Mouse (Mus musculus): ENCODE measurements around the gene Baz1a. TPM values are rescaled to one million over a fixed set of nuclear protein-coding genes. Genes with fewer than 3 reads are reported as not detected.
A peak's percentile ranks its signal among the peaks of the same experiment; 100 is the strongest.

Baz1a gene
- total and polyA plus RNA-seq, 3 experiments, result 41.7 to 95.0 (median 56.0) TPM

- TF ChIP-seq CTCF (conservative IDR thresholded peaks at IDR 0.05 in 1 of 2, IDR thresholded peaks at IDR 0.05 in 1 of 2; ENCODE audit: low read depth in 2 of 2, low read length in 2 of 2) (no peak), ZC3H11A (IDR thresholded peaks at IDR 0.05; ENCODE audit: low read depth, low read length) (no peak)
- Histone ChIP-seq H3K79me2 (replicated peaks; ENCODE audit: control insufficient read depth, extremely low read depth, insufficient read depth, poor library complexity, severe bottlenecking) (peaks cover 52% of the 10 kb centered on the region), H3K27ac (ENCODE audit: insufficient read depth, low read depth) (no peak overlapping the region), H3K4me3 (replicated peaks in 1 of 3; ENCODE audit: low read depth in 2 of 3, low read length in 2 of 3, poor library complexity in 1 of 3) (no peak overlapping the region), H3K9me3 (replicated peaks; ENCODE audit: low read length) (no peaks in the 10 kb centered on the region), H3K9ac (ENCODE audit: insufficient read depth, low read depth) (no peak overlapping the region), H3K4me1 (ENCODE audit: control insufficient read depth in 1 of 2, insufficient read depth in 2 of 2) (peaks cover 0 to 43% of the 10 kb centered on the region in 2 experiments; a peak in 3 of 4 replicates), H3K36me3 (replicated peaks in 1 of 2; ENCODE audit: control insufficient read depth in 1 of 2, insufficient read depth in 1 of 2, low read length in 1 of 2) (peaks cover 33 to 62% of the 10 kb centered on the region in 2 experiments), H3K27me3 (replicated peaks) (no peaks in the 10 kb centered on the region), H3K4me2 (ENCODE audit: insufficient read depth, low read depth, poor library complexity, severe bottlenecking) (no peak overlapping the region)
- dilution Hi-C loops (cut with MboI; ENCODE audit: extremely low pct_ligation_motif_present, extremely low pct_unique_long_range_greater_than_20kb, low sequenced_read_pairs) (no loop called here), in situ Hi-C loops (cut with MboI; ENCODE audit: low pct_ligation_motif_present, low pct_unique_long_range_greater_than_20kb, low sequenced_read_pairs) (no loop called here)
- DNase-seq (ENCODE audit: extremely low read depth), result no peak
Observed at GRCm38 (mm10) chr12:54969033-54969432, 45.1 kb downstream of the Baz1a start.

GRCm38 (mm10) chr12:54965532-54966160, 48.5 kb downstream of the Baz1a start:
- TF ChIP-seq SMC3 (IDR thresholded peaks at IDR 0.05; ENCODE audit: low read depth, low read length) (no peak), CHD2 (IDR thresholded peaks at IDR 0.05; ENCODE audit: low read length) (no peak), ELF1 (IDR thresholded peaks at IDR 0.05; ENCODE audit: low read depth, low read length) (no peak), IRF4 (IDR thresholded peaks at IDR 0.05; ENCODE audit: low read depth, low read length) (peak; percentile 59; the same call in 1 of the 2 replicates), MEF2A (IDR thresholded peaks at IDR 0.05; ENCODE audit: borderline replicate concordance, low read depth, low read length) (0 out of 2 replicates have a peak, but pooled peaks have one; percentile 51), ZNF384 (IDR thresholded peaks at IDR 0.05; ENCODE audit: low read depth, low read length) (no peak), HCFC1 (IDR thresholded peaks at IDR 0.05; ENCODE audit: low read depth, low read length) (0 out of 2 replicates have a peak, but pooled peaks have one; percentile 26), MAX (IDR thresholded peaks at IDR 0.05; ENCODE audit: low read length) (no peak), NRF1 (IDR thresholded peaks at IDR 0.05; ENCODE audit: low read depth, low read length) (no peak), USF2 (conservative IDR thresholded peaks at IDR 0.05; ENCODE audit: low read depth, low read length) (no peak), E2F4 (IDR thresholded peaks at IDR 0.05; ENCODE audit: insufficient replicate concordance, low read depth, low read length) (no peak), MYC (IDR thresholded peaks at IDR 0.05; ENCODE audit: low read depth, low read length) (peak; percentile 83), ZMIZ1 (IDR thresholded peaks at IDR 0.05; ENCODE audit: low read depth, low read length) (0 out of 2 replicates have a peak, but pooled peaks have one; percentile 39), UBTF (IDR thresholded peaks at IDR 0.05; ENCODE audit: low read depth, low read length) (no peak), MAFK (IDR thresholded peaks at IDR 0.05; ENCODE audit: insufficient replicate concordance, low read length) (peak; percentile 94), USF1 (IDR thresholded peaks at IDR 0.05; ENCODE audit: low read depth, low read length) (no peak), EP300 (IDR thresholded peaks at IDR 0.05; ENCODE audit: low read length) (no peak), CTCF (conservative IDR thresholded peaks at IDR 0.05 in 1 of 2, IDR thresholded peaks at IDR 0.05 in 1 of 2; ENCODE audit: low read depth in 2 of 2, low read length in 2 of 2) (no peak), ZKSCAN1 (IDR thresholded peaks at IDR 0.05; ENCODE audit: borderline replicate concordance, low read depth, low read length) (no peak), SIN3A (IDR thresholded peaks at IDR 0.05; ENCODE audit: low read length) (peak; percentile 47; the same call in 1 of the 2 replicates), ETS1 (conservative IDR thresholded peaks at IDR 0.05; ENCODE audit: low read depth, low read length) (peak; percentile 50; the same call in 1 of the 2 replicates), NELFE (IDR thresholded peaks at IDR 0.05; ENCODE audit: low read depth, low read length) (no peak), PAX5 (IDR thresholded peaks at IDR 0.05; ENCODE audit: low read length) (no peak), MAZ (IDR thresholded peaks at IDR 0.05; ENCODE audit: low read depth, low read length) (0 out of 2 replicates have a peak, but pooled peaks have one; percentile 9), POLR2A (IDR thresholded peaks at IDR 0.05; ENCODE audit: low read depth, low read length) (peak; percentile 34; the same call in 1 of the 2 replicates)
- dilution Hi-C loops (cut with MboI; ENCODE audit: extremely low pct_ligation_motif_present, extremely low pct_unique_long_range_greater_than_20kb, low sequenced_read_pairs), result no loop called here

More at GRCm38 (mm10) chr12:54965532-54966160, 48.5 kb downstream of the Baz1a start:
- Histone ChIP-seq H3K9ac (ENCODE audit: insufficient read depth, low read depth) (peak overlapping the region; percentile 66), H3K79me2 (replicated peaks; ENCODE audit: control insufficient read depth, extremely low read depth, insufficient read depth, poor library complexity, severe bottlenecking) (peaks cover 59% of the 10 kb centered on the region), H3K4me3 (replicated peaks in 1 of 3; ENCODE audit: low read depth in 2 of 3, low read length in 2 of 3, poor library complexity in 1 of 3) (no peak overlapping the region), H3K36me3 (replicated peaks in 1 of 2; ENCODE audit: control insufficient read depth in 1 of 2, insufficient read depth in 1 of 2, low read length in 1 of 2) (peaks cover 23 to 58% of the 10 kb centered on the region in 2 experiments), H3K4me2 (ENCODE audit: insufficient read depth, low read depth, poor library complexity, severe bottlenecking) (peak overlapping the region; percentile 31), H3K9me3 (replicated peaks; ENCODE audit: low read length) (no peaks in the 10 kb centered on the region), H3K27me3 (replicated peaks) (no peaks in the 10 kb centered on the region), H3K27ac (ENCODE audit: insufficient read depth, low read depth) (peak overlapping the region; percentile 91), H3K4me1 (ENCODE audit: control insufficient read depth in 1 of 2, insufficient read depth in 2 of 2) (peaks cover 0 to 44% of the 10 kb centered on the region in 2 experiments; a peak in 3 of 4 replicates)
- peak; percentile 80 for DNase-seq (ENCODE audit: extremely low read depth)
- in situ Hi-C loops (cut with MboI; ENCODE audit: low pct_ligation_motif_present, low pct_unique_long_range_greater_than_20kb, low sequenced_read_pairs), result no loop called here
